Mouse (Mus musculus): ENCODE measurements around the gene Gm13278.
"Not testable (repeated sequence)": the region's sequence is repeated elsewhere in the genome, so short reads cannot be mapped to it uniquely, and the experiment has no call there.

Gene Gm13278

GRCm38 (mm10) chr4:88788402-88788801 lies 2.9 kb upstream of the Gm13278 start, which contains the start of gene Gm13277:
Gm13277 (plus strand) TSS chr4:88788632.
- intact Hi-C loops (cut with DNase I): not testable (repeated sequence)

- intact Hi-C loops (cut with DNase I): not testable (repeated sequence)
Measured at GRCm38 (mm10) chr4:88793936-88794675, 2.8 kb downstream of the Gm13278 start, which contains the start of gene Gm13275. Gm13275 (plus strand) TSS chr4:88794487.

DNA sequence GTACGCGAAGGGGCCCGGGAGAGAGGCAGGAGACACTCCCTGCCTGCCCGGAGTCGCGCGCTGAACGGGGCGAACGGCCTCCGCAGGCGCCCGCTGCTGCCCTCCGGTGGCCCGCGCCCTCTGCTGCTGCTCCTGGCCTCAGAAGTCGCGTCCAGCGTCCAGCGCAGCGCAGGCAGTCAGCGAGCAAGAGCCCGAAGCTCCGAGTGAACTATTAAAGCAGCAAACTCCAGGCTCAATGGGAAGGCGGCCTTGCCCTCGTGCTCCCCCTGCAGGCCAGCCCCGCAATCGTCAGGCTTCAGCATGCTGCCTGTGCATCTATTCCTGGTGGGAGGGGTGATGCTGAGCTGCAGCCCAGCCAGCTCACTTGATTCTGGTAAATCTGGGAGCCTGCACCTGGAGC lies 5.7 kb downstream of the Gm13278 start, which contains the start of gene Gm13279:
Gm13279 (plus strand) TSS at position 301 of the 400 bp plus-strand sequence.
- intact Hi-C loops (cut with DNase I): not testable (repeated sequence)

DNA sequence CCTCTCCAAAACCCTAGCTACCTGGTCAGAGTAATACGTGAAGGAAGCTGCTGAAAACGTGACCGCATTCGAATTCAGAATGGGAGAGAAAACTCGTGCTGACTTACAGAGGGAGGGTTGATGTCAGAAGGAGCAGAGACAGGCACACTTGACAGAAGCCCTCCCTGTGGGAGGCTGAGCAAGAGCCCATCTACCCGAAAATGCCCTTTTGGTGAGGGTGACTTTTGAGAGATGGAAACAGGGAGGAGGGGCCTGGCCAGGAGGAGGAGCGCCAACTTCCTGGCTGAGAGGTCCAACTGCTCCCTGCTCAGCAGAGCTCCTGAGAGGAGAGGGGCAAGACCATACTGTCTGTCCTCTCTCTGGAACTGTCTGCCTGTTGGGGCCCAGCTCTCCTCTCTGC lies 8.0 kb downstream of the Gm13278 start, which contains the start of gene Gm13285:
Gm13285 (plus strand) TSS at position 301 of the 400 bp plus-strand sequence.
- intact Hi-C loops (cut with DNase I): not testable (repeated sequence)

DNA sequence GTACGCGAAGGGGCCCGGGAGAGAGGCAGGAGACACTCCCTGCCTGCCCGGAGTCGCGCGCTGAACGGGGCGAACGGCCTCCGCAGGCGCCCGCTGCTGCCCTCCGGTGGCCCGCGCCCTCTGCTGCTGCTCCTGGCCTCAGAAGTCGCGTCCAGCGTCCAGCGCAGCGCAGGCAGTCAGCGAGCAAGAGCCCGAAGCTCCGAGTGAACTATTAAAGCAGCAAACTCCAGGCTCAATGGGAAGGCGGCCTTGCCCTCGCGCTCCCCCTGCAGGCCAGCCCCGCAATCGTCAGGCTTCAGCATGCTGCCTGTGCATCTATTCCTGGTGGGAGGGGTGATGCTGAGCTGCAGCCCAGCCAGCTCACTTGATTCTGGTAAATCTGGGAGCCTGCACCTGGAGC lies 11.6 kb downstream of the Gm13278 start, which contains the start of gene Gm13287:
Gm13287 (plus strand) TSS at position 301 of the 400 bp plus-strand sequence.
- intact Hi-C loops (cut with DNase I): not testable (repeated sequence)

- intact Hi-C loops (cut with DNase I): not testable (repeated sequence)
Measured at GRCm38 (mm10) chr4:88805231-88805630, 13.9 kb downstream of the Gm13278 start, which contains the start of gene Gm13288. Gm13288 (plus strand) TSS chr4:88805531.

GRCm38 (mm10) chr4:88805761-88806160 lies 14.4 kb downstream of the Gm13278 start:
- intact Hi-C loops (cut with DNase I): not testable (repeated sequence)

DNA sequence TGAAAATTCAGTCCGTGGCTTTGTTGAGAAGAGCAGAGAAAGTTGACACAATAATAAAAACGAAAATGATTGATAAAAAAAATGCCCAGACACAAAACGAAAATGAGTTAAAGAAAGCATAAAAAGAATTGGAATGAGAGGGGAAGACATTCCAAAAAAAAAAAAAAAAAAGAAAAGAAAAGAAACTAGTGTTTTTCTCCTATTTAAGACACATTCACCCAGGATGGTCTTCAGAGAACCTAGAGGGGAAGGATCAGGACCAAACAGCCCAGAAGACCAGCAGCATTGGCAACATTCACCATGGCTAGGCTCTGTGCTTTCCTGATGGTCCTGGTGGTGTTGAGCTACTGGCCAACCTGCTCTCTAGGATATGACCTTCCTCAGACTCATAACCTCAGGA lies 24.6 kb downstream of the Gm13278 start, which contains the start of gene Ifna7:
Ifna7 (plus strand) TSS at position 301 of the 400 bp plus-strand sequence.
- intact Hi-C loops (cut with DNase I): no loop called here

DNA sequence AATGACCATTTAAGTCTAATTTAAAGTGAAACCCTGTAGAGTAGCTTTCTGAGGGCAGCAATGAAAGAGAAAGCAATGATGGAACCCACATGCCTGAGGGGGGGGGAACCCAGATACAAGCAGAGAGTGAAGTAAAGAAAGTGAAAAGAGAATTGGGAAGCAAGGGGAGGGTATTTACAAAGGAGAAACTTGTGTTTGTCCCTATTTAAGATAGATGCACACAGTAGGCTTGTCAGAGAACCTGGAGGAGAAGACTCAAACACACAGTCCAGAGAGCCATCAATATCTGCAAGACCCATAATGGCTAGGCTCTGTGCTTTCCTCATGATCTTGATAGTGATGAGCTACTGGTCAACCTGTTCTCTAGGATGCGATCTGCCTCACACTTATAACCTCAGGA lies 28.3 kb downstream of the Gm13278 start, which contains the start of gene Ifna11:
Ifna11 (plus strand) TSS at position 301 of the 400 bp plus-strand sequence.
- intact Hi-C loops (cut with DNase I): loop anchor here (5.0 kb wide), 1 partner anchor 137 kb away; the partner anchor contains the start of gene Ifna2

DNA sequence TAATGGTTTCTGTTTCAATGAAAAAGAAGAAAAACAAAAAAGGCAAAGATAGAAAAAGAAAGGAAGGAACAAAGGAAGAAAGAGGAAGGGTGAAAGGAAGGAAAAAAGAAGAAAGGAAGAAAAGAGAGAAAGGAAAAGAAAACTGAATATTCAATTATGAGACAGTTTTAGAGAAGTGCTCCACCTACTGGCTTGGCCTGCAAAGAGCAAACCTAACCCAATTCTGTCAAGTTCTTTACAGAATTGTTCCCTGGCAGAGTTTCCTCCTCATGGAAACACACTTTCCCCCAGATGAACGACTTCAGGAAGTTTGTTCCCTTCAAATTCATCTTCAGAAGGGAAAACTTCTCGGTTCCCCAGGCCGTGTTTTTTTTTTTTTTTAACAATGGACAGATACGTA lies 31.6 kb downstream of the Gm13278 start:
- intact Hi-C loops (cut with DNase I): loop anchor here (5.0 kb wide), 1 partner anchor 141 kb away; the partner anchor contains the start of gene Ifna2

DNA sequence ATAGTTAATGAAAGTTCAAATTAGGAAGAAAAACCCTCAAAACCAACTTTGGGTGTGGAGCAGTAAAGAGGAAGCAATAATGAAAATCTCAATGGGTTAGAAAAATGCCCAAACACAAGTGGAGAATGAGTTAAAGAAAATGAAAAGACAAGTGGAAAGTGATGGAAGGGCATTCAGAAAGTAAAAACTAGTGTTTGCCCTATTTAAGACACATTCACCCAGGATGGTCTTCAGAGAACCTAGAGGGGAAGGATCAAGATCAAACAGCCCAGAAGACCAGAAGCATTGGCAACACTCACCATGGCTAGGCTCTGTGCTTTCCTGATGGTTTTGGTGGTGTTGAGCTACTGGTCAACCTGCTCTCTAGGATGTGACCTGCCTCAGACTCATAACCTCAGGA lies 35.8 kb downstream of the Gm13278 start, which contains the start of gene Ifna6:
Ifna6 (plus strand) TSS at position 301 of the 400 bp plus-strand sequence.
- intact Hi-C loops (cut with DNase I): not testable (repeated sequence)

- intact Hi-C loops (cut with DNase I): no loop called here
Measured at GRCm38 (mm10) chr4:88830523-88830922, 39.2 kb downstream of the Gm13278 start.

DNA sequence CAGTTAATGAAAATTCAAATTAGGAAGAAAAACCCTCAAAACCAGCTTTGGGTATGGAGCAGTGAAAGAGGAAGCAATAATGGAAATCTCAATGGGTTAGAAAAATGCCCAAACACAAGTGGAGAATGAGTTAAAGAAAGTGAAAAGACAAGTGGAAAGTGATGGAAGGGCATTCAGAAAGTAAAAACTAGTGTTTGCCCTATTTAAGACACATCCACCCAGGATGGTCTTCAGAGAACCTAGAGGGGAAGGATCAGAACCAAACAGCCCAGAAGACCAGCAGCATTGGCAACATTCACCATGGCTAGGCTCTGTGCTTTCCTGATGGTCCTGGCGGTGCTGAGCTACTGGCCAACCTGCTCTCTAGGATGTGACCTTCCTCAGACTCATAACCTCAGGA lies 43.9 kb downstream of the Gm13278 start, which contains the start of gene Ifna5:
Ifna5 (plus strand) TSS at position 301 of the 400 bp plus-strand sequence.
- intact Hi-C loops (cut with DNase I): not testable (repeated sequence)

GRCm38 (mm10) chr4:88838828-88839227 lies 47.5 kb downstream of the Gm13278 start:
- intact Hi-C loops (cut with DNase I): no loop called here

GRCm38 (mm10) chr4:88840058-88840457 lies 48.7 kb downstream of the Gm13278 start:
- intact Hi-C loops (cut with DNase I): no loop called here

GRCm38 (mm10) chr4:88841438-88841911 lies 50.1 kb downstream of the Gm13278 start, which contains the start of gene Ifna4:
Ifna4 (plus strand) TSS chr4:88841861.
- intact Hi-C loops (cut with DNase I): no loop called here
